Mouse (Mus musculus): Measurements from ENCODE around the gene Adh6b.

- TF ChIP-seq GATA1 (IDR thresholded peaks at IDR 0.05; ENCODE audit: borderline replicate concordance, low read length): no peak
- no peak for TF ChIP-seq FLI1 (IDR thresholded peaks at IDR 0.05; ENCODE audit: low read length)
Measured at GRCm38 (mm10) chr3:138302676-138303075, 38.9 kb upstream of the Adh6b start.
